ENCODE assay signal across 8 mouse cellular contexts in genomic region chr6:113681271-113681670, GRCm38 (mm10). TPM values are rescaled to one million over a fixed set of nuclear protein-coding genes. Genes with fewer than 3 reads are reported as not detected.
DNase-seq lines count a peak whose midpoint lies in the region; ATAC-seq and TF ChIP-seq lines count a peak whose summit lies in the region.

No protein-coding gene starts in this region.

- no peak overlapping the region for H3K4me2 ChIP-seq in midbrain, embryonic 16.5 days (ENCODE audit: low read length)
- no peak overlapping the region for H3K4me2 ChIP-seq in intestine, postnatal 0 days (replicated peaks; ENCODE audit: low read depth)
- no peak overlapping the region for H3K4me2 ChIP-seq in stomach, embryonic 15.5 days

- DNase-seq in midbrain, embryonic 10.5 days (ENCODE audit: low spot score): peak; percentile 75
- DNase-seq in cerebellum, postnatal 14 days: peak; percentile 79 to 90
- peak; percentile 79 for DNase-seq in gastrocnemius, postnatal 14 days
- peak; percentile 73 to 74 for DNase-seq in left cerebral cortex, postnatal 36 days (ENCODE audit: low spot score in 2 of 2)
- DNase-seq in monocyte, adult 2 months (ENCODE audit: low read depth in 1 of 2, low spot score in 2 of 2): peak; percentile 85 to 87

- ATAC-seq in midbrain, embryonic 16.5 days: no peak
- ATAC-seq in intestine, postnatal 0 days: peak; percentile 73
- ATAC-seq in stomach, embryonic 15.5 days (ENCODE audit: insufficient read depth, low FRiP score, low read depth): peak; percentile 80

- H3K27me3 ChIP-seq in midbrain, embryonic 10.5 days (ENCODE audit: low read depth, poor library complexity, severe bottlenecking): no peaks in the 10 kb centered on the region
- no peaks in the 10 kb centered on the region for H3K27me3 ChIP-seq in midbrain, embryonic 16.5 days (ENCODE audit: control insufficient read depth, insufficient read depth, low read depth, low read length)
- no peaks in the 10 kb centered on the region for H3K27me3 ChIP-seq in intestine, postnatal 0 days (replicated peaks; ENCODE audit: control insufficient read depth, insufficient read depth, low read length)
- no peaks in the 10 kb centered on the region for H3K27me3 ChIP-seq in stomach, embryonic 15.5 days (replicated peaks)

- peak; percentile 99 for TF ChIP-seq CTCF in intestine, postnatal 0 days (IDR thresholded peaks at IDR 0.05; ENCODE audit: low read depth)

- H3K4me1 ChIP-seq in midbrain, embryonic 10.5 days: peaks cover 7% of the 10 kb centered on the region; the same call in 1 of the 2 replicates
- no peaks in the 10 kb centered on the region for H3K4me1 ChIP-seq in midbrain, embryonic 16.5 days (ENCODE audit: control insufficient read depth, insufficient read depth, low read length)
- no peaks in the 10 kb centered on the region for H3K4me1 ChIP-seq in intestine, postnatal 0 days (replicated peaks; ENCODE audit: control insufficient read depth, insufficient read depth, low read length)
- no peaks in the 10 kb centered on the region for H3K4me1 ChIP-seq in stomach, embryonic 15.5 days

- no peak overlapping the region for H3K27ac ChIP-seq in midbrain, embryonic 10.5 days (replicated peaks)
- H3K27ac ChIP-seq in midbrain, embryonic 16.5 days (ENCODE audit: low read length): no peak overlapping the region
- no peak overlapping the region for H3K27ac ChIP-seq in intestine, postnatal 0 days (ENCODE audit: low read depth, low read length)
- H3K27ac ChIP-seq in stomach, embryonic 15.5 days: no peak overlapping the region

- H3K9me3 ChIP-seq in midbrain, embryonic 10.5 days (replicated peaks): no peaks in the 10 kb centered on the region
- no peaks in the 10 kb centered on the region; the same call in 1 of the 2 replicates for H3K9me3 ChIP-seq in midbrain, embryonic 16.5 days (replicated peaks; ENCODE audit: control insufficient read depth, low read length, poor library complexity, severe bottlenecking)
- H3K9me3 ChIP-seq in intestine, postnatal 0 days (ENCODE audit: control insufficient read depth): no peaks in the 10 kb centered on the region
- no peaks in the 10 kb centered on the region for H3K9me3 ChIP-seq in stomach, embryonic 15.5 days

- no peak overlapping the region for H3K9ac ChIP-seq in midbrain, embryonic 16.5 days (ENCODE audit: low read depth, low read length)
- no peak overlapping the region for H3K9ac ChIP-seq in intestine, postnatal 0 days (ENCODE audit: low read depth, low read length)
- no peak overlapping the region for H3K9ac ChIP-seq in stomach, embryonic 15.5 days

- 20% methylated on average over 4 of the region's 4 CpGs for WGBS in midbrain, embryonic 10.5 days
- 15% methylated on average over 4 of the region's 4 CpGs for WGBS in midbrain, embryonic 16.5 days
- 23% methylated on average over 4 of the region's 4 CpGs for WGBS in intestine, postnatal 0 days
- 17% methylated on average over 4 of the region's 4 CpGs for WGBS in stomach, embryonic 15.5 days

- intact Hi-C loops in gastrocnemius, postnatal 14 days (cut with DNase I; ENCODE audit: low total_unique reads): loop anchor here (2.0 kb wide), 1 partner anchor 42 kb away; the partner anchor contains the start of gene Irak2
- intact Hi-C loops in left cerebral cortex, postnatal 36 days (cut with DNase I): loop anchor here (2.0 kb wide), 1 partner anchor 40 kb away; no protein-coding TSS in a partner anchor

- H3K4me3 ChIP-seq in midbrain, embryonic 10.5 days: no peak overlapping the region
- H3K4me3 ChIP-seq in midbrain, embryonic 16.5 days (ENCODE audit: low read depth, low read length): no peak overlapping the region
- H3K4me3 ChIP-seq in intestine, postnatal 0 days (ENCODE audit: low read depth, low read length): no peak overlapping the region
- H3K4me3 ChIP-seq in stomach, embryonic 15.5 days (replicated peaks): no peak overlapping the region

- no peaks in the 10 kb centered on the region for H3K36me3 ChIP-seq in midbrain, embryonic 10.5 days
- no peaks in the 10 kb centered on the region for H3K36me3 ChIP-seq in midbrain, embryonic 16.5 days (ENCODE audit: control insufficient read depth, insufficient read depth, low read length)
- H3K36me3 ChIP-seq in intestine, postnatal 0 days (ENCODE audit: control insufficient read depth, insufficient read depth): peaks cover 19% of the 10 kb centered on the region; the same call in 1 of the 2 replicates
- H3K36me3 ChIP-seq in stomach, embryonic 15.5 days: no peaks in the 10 kb centered on the region

RNA-seq across cellular contexts. Expression of gene Tatdn2, which starts 15.6 kb away (rescaled TPM):
- polyA plus RNA-seq in midbrain, embryonic 10.5 days (2016; fragmentation: Nextera tagmentation; extraction: Ambion mirVana): 0.54 and 0.76 TPM in 2 replicates
- 0.89 and 1.1 TPM in 2 replicates for polyA plus RNA-seq in midbrain, embryonic 16.5 days (2015; fragmentation: Nextera tagmentation; extraction: Ambion mirVana)
- total RNA-seq in gastrocnemius, postnatal 14 days (2021): 10 to 100 TPM; 25.7 to 29.1 TPM
- 1.1 and 1.5 TPM in 2 replicates for polyA plus RNA-seq in intestine, postnatal 0 days (2015; fragmentation: Nextera tagmentation; extraction: Ambion mirVana)
- 10 to 100 TPM; 71.2 to 75.5 TPM for total RNA-seq in left cerebral cortex, postnatal 36 days (2021)
- 0.81 and 0.99 TPM in 2 replicates for polyA plus RNA-seq in stomach, embryonic 15.5 days (2015; fragmentation: Nextera tagmentation; extraction: Ambion mirVana)

RNA-seq across cellular contexts. Expression of gene Ghrl, which starts 38.4 kb away (rescaled TPM):
- not detected in 2 replicates for polyA plus RNA-seq in midbrain, embryonic 10.5 days (2016; fragmentation: Nextera tagmentation; extraction: Ambion mirVana)
- polyA plus RNA-seq in midbrain, embryonic 16.5 days (2015; fragmentation: Nextera tagmentation; extraction: Ambion mirVana): 0.36 and 1.2 TPM in 2 replicates
- total RNA-seq in gastrocnemius, postnatal 14 days (2021): under 1 TPM in 1 of 2 experiments, not detected in 1; 0.37 TPM
- polyA plus RNA-seq in intestine, postnatal 0 days (2015; fragmentation: Nextera tagmentation; extraction: Ambion mirVana): 139 and 148 TPM in 2 replicates
- total RNA-seq in left cerebral cortex, postnatal 36 days (2021): not detected
- polyA plus RNA-seq in stomach, embryonic 15.5 days (2015; fragmentation: Nextera tagmentation; extraction: Ambion mirVana): 57.1 and 57.5 TPM in 2 replicates

RNA-seq across cellular contexts. Expression of gene Irak2, which starts 43.0 kb away (rescaled TPM):
- polyA plus RNA-seq in midbrain, embryonic 10.5 days (2016; fragmentation: Nextera tagmentation; extraction: Ambion mirVana): 2.6 and 3.0 TPM in 2 replicates
- polyA plus RNA-seq in midbrain, embryonic 16.5 days (2015; fragmentation: Nextera tagmentation; extraction: Ambion mirVana): 1.3 and 2.1 TPM in 2 replicates
- total RNA-seq in gastrocnemius, postnatal 14 days (2021): 1 to 10 TPM; 4.7 to 4.8 TPM
- polyA plus RNA-seq in intestine, postnatal 0 days (2015; fragmentation: Nextera tagmentation; extraction: Ambion mirVana): 21.2 and 26.1 TPM in 2 replicates
- total RNA-seq in left cerebral cortex, postnatal 36 days (2021): 10 to 100 TPM; 21.0 to 24.9 TPM
- polyA plus RNA-seq in stomach, embryonic 15.5 days (2015; fragmentation: Nextera tagmentation; extraction: Ambion mirVana): 8.0 and 10.0 TPM in 2 replicates

RNA-seq across cellular contexts. Expression of gene Vhl, which starts 57.5 kb away (rescaled TPM):
- polyA plus RNA-seq in midbrain, embryonic 10.5 days (2016; fragmentation: Nextera tagmentation; extraction: Ambion mirVana): 44.4 and 45.5 TPM in 2 replicates
- polyA plus RNA-seq in midbrain, embryonic 16.5 days (2015; fragmentation: Nextera tagmentation; extraction: Ambion mirVana): 70.1 and 77.8 TPM in 2 replicates
- total RNA-seq in gastrocnemius, postnatal 14 days (2021): 1 to 10 TPM; 6.8 to 7.0 TPM
- 18.4 and 20.6 TPM in 2 replicates for polyA plus RNA-seq in intestine, postnatal 0 days (2015; fragmentation: Nextera tagmentation; extraction: Ambion mirVana)
- 10 to 100 TPM; 48.1 to 49.8 TPM for total RNA-seq in left cerebral cortex, postnatal 36 days (2021)
- polyA plus RNA-seq in stomach, embryonic 15.5 days (2015; fragmentation: Nextera tagmentation; extraction: Ambion mirVana): 39.5 and 43.6 TPM in 2 replicates

RNA-seq across cellular contexts. Expression of gene Sec13, which starts 59.3 kb away (rescaled TPM):
- polyA plus RNA-seq in midbrain, embryonic 10.5 days (2016; fragmentation: Nextera tagmentation; extraction: Ambion mirVana): 281 and 284 TPM in 2 replicates
- polyA plus RNA-seq in midbrain, embryonic 16.5 days (2015; fragmentation: Nextera tagmentation; extraction: Ambion mirVana): 177 and 184 TPM in 2 replicates
- total RNA-seq in gastrocnemius, postnatal 14 days (2021): 10 to 100 TPM; 68.9 to 78.7 TPM
- 362 and 381 TPM in 2 replicates for polyA plus RNA-seq in intestine, postnatal 0 days (2015; fragmentation: Nextera tagmentation; extraction: Ambion mirVana)
- 10 to 100 TPM; 64.4 to 65.6 TPM for total RNA-seq in left cerebral cortex, postnatal 36 days (2021)
- 234 and 251 TPM in 2 replicates for polyA plus RNA-seq in stomach, embryonic 15.5 days (2015; fragmentation: Nextera tagmentation; extraction: Ambion mirVana)

Comparison
In these comparisons a context has a peak if more than half of its experiments do, and no peak if none do; other contexts are left out.
1. RNA of gene Ghrl, which starts 38.4 kb away (polyA plus RNA-seq): 139 to 148 TPM in intestine, postnatal 0 days and 57.1 to 57.5 TPM in stomach, embryonic 15.5 days; 0.36 to 1.2 TPM in midbrain, embryonic 16.5 days and not detected in midbrain, embryonic 10.5 days; every median in the first group is over 10 times any median in the second.
2. Peak in every context shown above with its lines, with median percentiles within 50 percentile points of each other: DNase-seq.